Mouse (Mus musculus) heart, postnatal 14 days (tissue): ENCODE data around the gene Dock4. TPM values are rescaled to one million over a fixed set of nuclear protein-coding genes. Genes with fewer than 3 reads are reported as not detected.

ENCODE experiments used
- DNase-seq, 2 experiments: peaks; one replicate each; pipeline ENCODE4 v3.0.0; 2021 to 2022
- intact Hi-C: fragments of 180-260 bp; cut with DNase I; formaldehyde crosslinking; loops from one replicate; pipeline ENCODE4 v1.15.1; 2025
- total RNA-seq, 2 experiments: library from RNA; stranded (reverse); gene quantifications; 2 replicates each; pipeline ENCODE4 v1.2.3; 2021

Dock4 gene
- total RNA-seq, 2 experiments from 2014 or later = 16.4 to 17.2 TPM

DNA sequence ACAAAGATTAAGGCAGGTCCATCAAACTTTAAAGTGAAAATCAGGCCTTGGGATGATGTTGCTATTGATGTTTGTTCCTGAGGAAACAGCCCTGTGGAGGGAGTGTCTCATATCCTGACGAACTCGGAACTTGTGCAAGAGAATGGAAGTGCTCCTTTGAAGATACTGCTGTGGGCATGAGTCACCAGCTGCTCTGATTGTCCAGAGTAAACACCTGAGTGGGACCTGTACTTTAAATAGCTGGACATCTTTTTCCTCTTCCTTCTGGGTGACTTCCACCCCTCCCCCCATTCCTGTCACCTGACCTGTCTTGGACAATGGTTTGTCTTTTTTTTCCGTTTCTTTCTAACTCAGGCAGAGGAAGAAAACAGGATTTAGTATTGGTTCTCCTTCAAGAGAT lies 13.2 kb downstream of the Dock4 start:
- DNase-seq = peak in 1 of 2 experiments; percentile 29
- intact Hi-C loops = no loop called here

- intact Hi-C loops = no loop called here
- DNase-seq = no peak
Observed at GRCm38 (mm10) chr12:40459673-40460265, 14.0 kb downstream of the Dock4 start.

- no peak for DNase-seq
- intact Hi-C loops = no loop called here
Observed at GRCm38 (mm10) chr12:40462693-40463235, 17.0 kb downstream of the Dock4 start.

GRCm38 (mm10) chr12:40463828-40464227 lies 18.1 kb downstream of the Dock4 start:
- DNase-seq = no peak
- intact Hi-C loops = no loop called here

DNA sequence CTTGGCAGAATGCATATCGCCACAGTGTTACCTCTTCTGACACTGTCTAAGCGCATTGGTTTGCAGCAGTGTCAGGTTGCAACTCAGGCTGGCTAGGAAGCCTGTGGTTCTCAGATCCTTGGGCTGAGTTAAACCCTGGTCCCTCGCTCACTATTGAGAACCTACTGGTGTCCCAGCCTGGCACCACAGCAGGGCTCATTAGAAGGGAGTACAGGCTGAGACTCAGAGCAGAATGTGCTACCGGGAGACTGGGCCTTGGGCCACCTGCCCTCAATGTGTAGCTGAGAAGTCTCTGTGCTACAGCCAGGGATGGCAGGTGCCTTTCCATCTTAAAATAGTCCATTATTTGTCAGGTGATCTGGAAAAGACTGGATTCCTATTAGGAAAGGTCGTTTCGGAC lies 18.5 kb downstream of the Dock4 start:
- DNase-seq = no peak
- intact Hi-C loops = no loop called here

- no peak for DNase-seq
- intact Hi-C loops = no loop called here
Observed at GRCm38 (mm10) chr12:40468235-40468634, 22.5 kb downstream of the Dock4 start.

GRCm38 (mm10) chr12:40469009-40469408 lies 23.3 kb downstream of the Dock4 start:
- intact Hi-C loops = no loop called here
- DNase-seq = no peak

- intact Hi-C loops = loop anchor here (5.0 kb wide), 1 partner anchor 40 kb away; no protein-coding TSS in a partner anchor
- DNase-seq = no peak
Observed at GRCm38 (mm10) chr12:40471649-40472399, 26.1 kb downstream of the Dock4 start.

DNA sequence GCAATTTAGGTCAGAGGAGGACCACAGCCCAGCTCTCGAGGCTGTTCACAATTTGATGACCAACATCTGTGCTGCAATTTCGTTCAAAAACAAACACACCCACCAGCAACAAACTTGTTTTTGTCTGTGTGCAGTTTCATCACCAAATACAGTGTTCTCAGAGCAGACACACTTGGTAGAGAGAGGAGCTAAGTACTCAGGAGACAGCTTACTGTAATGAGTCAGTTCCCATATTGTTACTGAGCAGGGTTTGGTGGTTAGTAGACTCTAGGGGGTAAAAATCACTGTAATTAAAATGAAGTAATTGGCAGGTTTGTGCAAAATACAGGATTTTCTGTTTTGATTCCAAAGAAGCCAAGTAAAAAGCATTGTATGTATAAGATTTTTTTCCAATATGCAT lies 28.0 kb downstream of the Dock4 start:
- intact Hi-C loops = loop anchor here (5.0 kb wide), 1 partner anchor 39 kb away; no protein-coding TSS in a partner anchor

DNA sequence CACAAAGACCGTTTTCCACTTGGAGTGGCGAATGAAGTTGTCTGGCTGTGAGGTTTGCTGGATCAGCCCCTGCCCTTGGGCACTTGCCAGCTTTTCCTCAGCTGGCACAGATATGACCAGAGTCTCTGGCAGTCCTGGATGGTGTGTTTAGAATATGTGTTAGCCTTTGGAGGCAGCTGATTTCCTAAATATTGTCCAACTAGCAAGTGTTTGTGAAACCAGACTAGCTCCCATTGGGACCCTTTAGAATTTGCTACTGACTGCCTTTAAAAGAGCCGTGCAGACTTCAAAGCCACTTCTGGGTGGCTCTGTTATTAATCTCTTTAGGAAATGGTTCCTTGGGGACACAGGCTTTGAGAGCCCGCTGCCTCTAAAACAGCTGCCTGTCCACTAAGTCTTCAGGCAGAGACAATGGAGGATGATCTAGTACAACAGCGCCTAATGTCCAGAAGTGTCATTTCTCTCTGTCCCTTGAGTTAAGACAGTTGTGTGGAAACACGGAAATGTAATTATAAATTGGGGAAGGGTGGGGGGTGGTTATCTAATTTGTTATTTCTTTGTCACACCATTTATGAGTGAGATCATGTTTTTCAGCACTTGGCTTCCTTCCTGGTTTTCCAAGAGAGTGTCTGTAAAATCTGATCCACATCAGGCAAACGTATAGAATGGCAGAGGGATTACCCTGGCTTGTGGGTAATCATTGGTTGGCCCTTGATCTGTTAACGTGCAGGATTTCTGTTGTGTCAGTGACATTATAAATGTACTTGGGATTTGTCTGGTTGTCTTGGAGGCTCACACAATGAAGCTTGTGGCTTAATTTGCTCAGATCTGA lies 32.1 kb downstream of the Dock4 start:
- DNase-seq = peak; percentile 59 to 67
- intact Hi-C loops = no loop called here

More for the DNA sequence above, 28.0 kb downstream of the Dock4 start:
- DNase-seq = no peak

DNA sequence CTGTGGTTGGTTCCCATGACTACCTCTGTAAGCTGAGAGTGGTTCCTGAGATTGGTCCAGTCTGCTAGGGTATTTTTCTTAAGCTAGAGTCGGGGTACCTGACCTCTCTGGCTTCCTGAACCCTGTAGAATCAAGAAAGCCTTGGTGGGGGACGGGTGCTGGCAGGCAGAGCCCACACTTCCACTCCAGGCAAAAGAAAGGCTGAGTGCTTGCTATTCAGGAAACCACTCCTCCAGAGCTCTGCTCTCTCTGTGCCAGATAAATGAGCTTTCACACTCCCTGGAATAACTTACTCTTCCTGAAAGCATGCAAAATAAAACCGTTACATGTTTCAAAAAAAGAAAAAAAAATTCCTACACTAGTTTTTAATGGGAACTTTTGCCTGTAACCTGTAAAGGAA lies 38.5 kb downstream of the Dock4 start:
- intact Hi-C loops = no loop called here
- DNase-seq = no peak

- no peak for DNase-seq
- intact Hi-C loops = no loop called here
Observed at GRCm38 (mm10) chr12:40485210-40485609, 39.5 kb downstream of the Dock4 start.

DNA sequence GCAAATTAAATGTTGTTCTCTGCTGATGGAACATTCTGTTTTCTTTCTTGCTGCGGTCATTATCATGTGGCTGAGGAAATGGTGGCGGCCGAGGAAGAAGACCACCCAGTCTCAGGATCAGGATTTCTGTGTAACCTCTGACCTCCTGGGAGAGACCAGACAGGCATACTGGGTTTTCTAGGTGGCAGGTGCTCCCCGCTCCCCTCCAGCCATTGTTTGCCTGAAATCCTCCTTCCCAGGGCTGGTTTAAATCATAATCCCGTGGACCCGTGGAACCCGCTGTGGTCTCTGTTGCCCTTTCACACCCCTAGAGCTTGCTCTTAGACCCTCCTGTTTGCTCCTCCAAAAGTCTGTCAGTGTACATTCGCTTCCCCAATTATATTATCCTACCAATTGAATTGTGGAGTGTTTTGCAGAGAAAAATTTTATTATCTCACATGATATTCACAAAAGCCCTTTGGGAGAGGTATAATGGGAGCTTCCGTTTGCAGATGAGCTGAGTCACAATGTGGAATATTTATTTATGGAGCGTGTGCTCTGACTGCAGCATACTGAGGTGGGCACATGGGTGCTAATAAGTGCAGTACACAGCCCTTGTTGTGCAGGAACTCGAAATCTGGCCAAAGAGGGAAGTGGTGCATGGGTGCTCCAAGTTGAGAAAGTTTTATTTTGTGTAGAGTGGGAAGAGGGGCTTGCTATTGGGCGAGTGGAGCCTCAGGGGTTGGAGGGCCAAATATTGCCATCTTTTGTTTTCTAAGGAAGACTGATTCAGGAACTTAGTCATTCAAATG lies 40.5 kb downstream of the Dock4 start:
- DNase-seq = no peak
- intact Hi-C loops = no loop called here

DNA sequence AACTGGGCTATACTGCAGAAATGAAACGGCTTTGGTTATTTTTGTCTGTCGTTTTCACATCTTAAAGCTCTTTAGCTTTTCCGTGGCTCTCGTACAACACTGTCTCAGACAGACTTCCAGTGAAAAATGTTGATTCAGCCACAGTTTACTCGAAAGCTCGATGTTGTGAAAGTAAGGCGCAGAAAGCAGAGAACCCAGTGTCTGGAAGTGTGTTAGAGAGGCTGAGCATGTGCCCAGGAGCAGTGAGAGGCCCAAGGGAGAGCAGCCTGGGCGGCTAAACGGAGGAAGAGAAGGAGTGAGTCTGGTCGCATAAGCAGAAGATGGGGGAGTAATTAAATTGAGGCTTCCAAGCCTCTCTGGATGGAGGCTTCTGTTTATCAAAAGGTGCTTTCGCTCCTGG lies 50.6 kb downstream of the Dock4 start:
- intact Hi-C loops = no loop called here

DNA sequence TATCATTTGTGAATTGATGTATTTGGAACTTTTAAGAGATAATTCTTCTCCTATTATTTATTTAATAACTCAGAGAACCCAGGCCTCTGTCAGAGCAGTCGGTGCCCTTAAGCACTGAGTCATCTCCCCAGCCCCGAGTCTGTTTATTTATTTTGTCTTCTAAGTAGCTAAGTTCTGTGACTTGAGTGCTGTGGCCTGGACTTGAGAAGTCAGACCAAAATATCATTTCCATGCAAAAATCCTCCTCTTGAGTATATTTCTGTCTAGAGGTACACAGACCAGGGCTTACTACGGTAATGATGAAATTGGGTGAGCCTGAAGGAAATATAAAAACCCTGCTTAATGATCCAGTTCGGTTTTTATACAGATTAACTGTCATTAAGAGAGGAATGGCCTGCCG lies 52.1 kb downstream of the Dock4 start:
- intact Hi-C loops = no loop called here
- DNase-seq = no peak

More for the DNA sequence above, 50.6 kb downstream of the Dock4 start:
- no peak for DNase-seq

- DNase-seq = no peak
- intact Hi-C loops = no loop called here
Observed at GRCm38 (mm10) chr12:40498250-40498671, 52.5 kb downstream of the Dock4 start.

- intact Hi-C loops = no loop called here
- peak; percentile 36 to 63 for DNase-seq
Observed at GRCm38 (mm10) chr12:40498928-40499626, 53.3 kb downstream of the Dock4 start.

- intact Hi-C loops = loop anchor here (5.0 kb wide), 1 partner anchor 52 kb away; the partner anchor contains the start of genes Dock4 and Zfp277
Observed at GRCm38 (mm10) chr12:40499627-40500329, 54.0 kb downstream of the Dock4 start.

DNA sequence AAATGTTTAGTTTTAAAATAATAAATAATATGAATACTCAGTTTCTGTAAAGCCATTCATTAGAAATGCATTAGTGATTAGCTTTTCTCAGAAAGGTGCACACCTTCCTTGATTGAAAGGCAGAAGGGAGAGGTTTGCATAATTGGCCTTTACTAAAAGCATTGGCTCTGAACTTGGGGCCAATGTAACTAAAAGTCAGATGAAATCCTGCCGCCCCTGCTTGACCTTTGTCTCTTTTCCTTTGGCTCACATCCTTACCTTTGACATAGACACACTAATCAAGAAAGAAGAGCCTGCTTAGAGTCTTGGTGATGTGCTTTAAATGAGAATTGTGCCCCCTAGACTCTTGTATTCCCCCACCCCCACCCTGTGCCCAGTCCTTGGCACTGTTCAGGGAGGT lies 55.4 kb downstream of the Dock4 start:
- intact Hi-C loops = loop anchor here (5.0 kb wide), 1 partner anchor 54 kb away; the partner anchor contains the start of genes Dock4 and Zfp277
- no peak for DNase-seq

More at GRCm38 (mm10) chr12:40499627-40500329, 54.0 kb downstream of the Dock4 start:
- DNase-seq = peak; percentile 68 to 76
